Mouse (Mus musculus) lung, postnatal 0 days (tissue): Measurements from ENCODE around the gene Brinp3.

Experiments
- CTCF ChIP-seq: IDR thresholded peaks from 2 replicates; pipeline ENCODE4 v1.5.1; 2016; ENCODE audit warnings: antibody characterized with exemption, mild to moderate bottlenecking
- EP300 ChIP-seq: IDR thresholded peaks from 2 replicates; pipeline ENCODE4 v1.6.1; 2016; ENCODE audit warnings: antibody characterized with exemption, mild to moderate bottlenecking, control low read depth

- no peak for TF ChIP-seq CTCF
- no peak for TF ChIP-seq EP300
Observed at GRCm38 (mm10) chr1:146783259-146783658, 288.7 kb downstream of the Brinp3 start.
